Mouse (Mus musculus): ENCODE measurements around the gene Tmem132c.
A peak's percentile ranks its signal among the peaks of the same experiment; 100 is the strongest.

Tmem132c gene

GRCm38 (mm10) chr5:127286886-127287285 lies 45.3 kb downstream of the Tmem132c start:
- DNase-seq (ENCODE audit: low read depth): no peak

- DNase-seq (ENCODE audit: low read depth): no peak
Observed at GRCm38 (mm10) chr5:127289659-127290058, 48.1 kb downstream of the Tmem132c start.

GRCm38 (mm10) chr5:127290461-127291250 lies 49.0 kb downstream of the Tmem132c start:
- DNase-seq (ENCODE audit: low read depth): no peak

- DNase-seq (ENCODE audit: low read depth): no peak
Observed at GRCm38 (mm10) chr5:127291581-127291980, 50.0 kb downstream of the Tmem132c start.

GRCm38 (mm10) chr5:127293698-127294097 lies 52.1 kb downstream of the Tmem132c start:
- no peak for DNase-seq (ENCODE audit: low read depth)

GRCm38 (mm10) chr5:127297461-127297860 lies 55.9 kb downstream of the Tmem132c start:
- no peak for DNase-seq (ENCODE audit: low read depth)

GRCm38 (mm10) chr5:127298060-127298459 lies 56.5 kb downstream of the Tmem132c start:
- no peak for DNase-seq (ENCODE audit: low read depth)

GRCm38 (mm10) chr5:127299010-127299409 lies 57.4 kb downstream of the Tmem132c start:
- DNase-seq (ENCODE audit: low read depth): no peak

GRCm38 (mm10) chr5:127300597-127301254 lies 59.1 kb downstream of the Tmem132c start:
- peak; percentile 6 for DNase-seq (ENCODE audit: low read depth)

- no peak for DNase-seq (ENCODE audit: low read depth)
Observed at GRCm38 (mm10) chr5:127305312-127305711, 63.7 kb downstream of the Tmem132c start.

- DNase-seq (ENCODE audit: low read depth): no peak
Observed at GRCm38 (mm10) chr5:127305719-127306118, 64.1 kb downstream of the Tmem132c start.

- no peak for DNase-seq (ENCODE audit: low read depth)
Observed at GRCm38 (mm10) chr5:127306726-127307125, 65.1 kb downstream of the Tmem132c start.

GRCm38 (mm10) chr5:127310318-127311004 lies 68.9 kb downstream of the Tmem132c start:
- no peak for DNase-seq (ENCODE audit: low read depth)

GRCm38 (mm10) chr5:127311005-127311331 lies 69.4 kb downstream of the Tmem132c start:
- no peak for DNase-seq (ENCODE audit: low read depth)

GRCm38 (mm10) chr5:127313634-127314033 lies 72.0 kb downstream of the Tmem132c start:
- no peak for DNase-seq (ENCODE audit: low read depth)

- no peak for DNase-seq (ENCODE audit: low read depth)
Observed at GRCm38 (mm10) chr5:127319096-127319779, 77.6 kb downstream of the Tmem132c start.

- DNase-seq (ENCODE audit: low read depth): no peak
Observed at GRCm38 (mm10) chr5:127324645-127325044, 83.0 kb downstream of the Tmem132c start.

- no peak for DNase-seq (ENCODE audit: low read depth)
Observed at GRCm38 (mm10) chr5:127336048-127336907, 94.7 kb downstream of the Tmem132c start.

- DNase-seq (ENCODE audit: low read depth): no peak
Observed at GRCm38 (mm10) chr5:127336908-127337265, 95.3 kb downstream of the Tmem132c start.

- DNase-seq (ENCODE audit: low read depth): no peak
Observed at GRCm38 (mm10) chr5:127339016-127339435, 97.4 kb downstream of the Tmem132c start.

- no peak for DNase-seq (ENCODE audit: low read depth)
Observed at GRCm38 (mm10) chr5:127341158-127341557, 99.5 kb downstream of the Tmem132c start.
